8 mouse cellular contexts compared by ENCODE assay signal in the genomic region with DNA sequence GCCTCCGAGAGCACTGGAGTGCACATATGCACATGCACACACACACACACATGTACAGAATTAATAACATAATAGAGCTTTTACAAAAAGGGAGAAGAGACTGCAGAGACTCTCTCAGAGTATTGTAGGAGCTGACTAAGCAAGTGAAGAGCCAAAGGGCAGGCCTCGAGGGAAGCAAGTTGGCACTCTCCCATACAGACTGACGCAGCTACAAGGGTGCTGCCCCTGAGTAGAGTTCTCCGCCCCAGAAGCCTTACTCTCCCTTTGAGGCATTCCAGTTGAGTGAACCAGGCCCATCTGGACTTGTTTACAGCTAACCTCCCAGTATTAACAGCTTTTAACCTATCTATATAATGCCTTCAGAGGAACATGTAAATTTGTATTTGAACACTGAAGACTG. TPM values are rescaled to one million over a fixed set of nuclear protein-coding genes. Genes with fewer than 3 reads are reported as not detected.
A peak's percentile ranks its signal among the peaks of the same experiment; 100 is the strongest.
DNase-seq lines count a peak whose midpoint lies in the region.

No protein-coding gene starts in this region.

- DNase-seq in NIH3T3 (ENCODE audit: low read depth), result peak; percentile 99
- peak; percentile 73 for DNase-seq in adrenal gland, adult 8-10 months
- DNase-seq in heart, adult 9 months (ENCODE audit: low spot score in 2 of 2), result peak; percentile 63 to 81
- peak; percentile 68 to 71 for DNase-seq in lung, adult 18-20 months
- DNase-seq in thymus, postnatal 25 days, result no peak
- DNase-seq in cerebellum, postnatal 4 days (ENCODE audit: low spot score in 2 of 2), result no peak
- no peak for DNase-seq in natural killer cell, adult 2 months (ENCODE audit: low spot score in 2 of 2)
- DNase-seq in frontal cortex, postnatal 25 days (ENCODE audit: low spot score in 2 of 2), result no peak

RNA-seq across cellular contexts. Expression of a gene that starts 54.4 kb away (rescaled TPM):
- total RNA-seq in adrenal gland, adult 8-10 months (2022), result not detected

Comparison
In these comparisons a context has a peak if more than half of its experiments do, and no peak if none do; other contexts are left out.
1. DNase-seq: peak in NIH3T3 (single experiment), adrenal gland, adult 8-10 months (single experiment), heart, adult 9 months (2 of 2) and lung, adult 18-20 months (2 of 2); none in thymus, postnatal 25 days (single experiment), cerebellum, postnatal 4 days (0 of 2), natural killer cell, adult 2 months (0 of 2) and frontal cortex, postnatal 25 days (0 of 2).